Mouse (Mus musculus) ES-Bruce4 (cell line): ENCODE measurements at regions not wholly inside any gene's neighbourhood (a gene's known extent, or its start where the extent isn't known, plus 50 kb on each side); places are given as distances from the start of the nearest gene placed in this dataset.

Source experiments
- CTCF ChIP-seq: IDR thresholded peaks from one replicate; pipeline ENCODE4 v1.8.1; 2011; ENCODE audit warnings: low read depth, low read length
- EP300 ChIP-seq: IDR thresholded peaks from 2 replicates; pipeline ENCODE4 v1.6.1; 2011; ENCODE audit warnings: low read depth, low read length; ENCODE audit not compliant: insufficient read depth
- POLR2A ChIP-seq: IDR thresholded peaks from one replicate; pipeline ENCODE4 v1.8.1; 2011; ENCODE audit warnings: low read length; ENCODE audit not compliant: insufficient read depth

DNA sequence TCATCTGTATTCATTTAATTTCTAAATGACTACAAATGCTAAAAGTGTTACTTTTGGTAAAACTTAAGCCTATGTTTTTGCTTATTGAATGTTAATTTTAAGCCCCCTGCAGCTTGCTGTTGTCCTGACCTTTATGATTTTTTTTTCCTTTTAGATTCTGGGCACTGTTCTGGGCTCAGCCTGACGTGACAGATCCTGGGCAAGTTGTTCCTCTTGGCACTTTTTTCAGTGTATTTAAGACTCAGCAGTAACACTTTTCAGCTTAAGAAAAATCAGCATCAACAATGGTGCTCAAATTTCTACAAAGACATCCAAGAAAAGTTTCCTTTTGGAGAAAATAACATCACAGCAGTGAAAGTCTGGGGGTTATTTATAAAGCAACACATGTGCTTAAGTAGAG, 1177.9 kb downstream of the Pcdh18 start:
- TF ChIP-seq CTCF (no peak), POLR2A (no peak), EP300 (no peak)
